Mouse (Mus musculus) testis, adult 2 months (tissue): Measurements from ENCODE around the gene Pi4ka. TPM values are rescaled to one million over a fixed set of nuclear protein-coding genes. Genes with fewer than 3 reads are reported as not detected.
A peak's percentile ranks its signal among the peaks of the same experiment; 100 is the strongest.

Experiments used
- H3K27ac ChIP-seq: fragments of 200-500 bp; 2 replicates; pipeline ENCODE4 v1.5.1; 2012; ENCODE audit warnings: low read depth, low read length; ENCODE audit not compliant: control insufficient read depth, insufficient read depth
- H3K27me3 ChIP-seq: fragments of 200-500 bp; 2 replicates; pipeline ENCODE4 v1.6.1; 2012; ENCODE audit warnings: mild to moderate bottlenecking, low read length, moderate library complexity; ENCODE audit not compliant: control insufficient read depth, insufficient read depth
- H3K36me3 ChIP-seq: fragments of 200-500 bp; 2 replicates; pipeline ENCODE4 v1.6.1; 2012; ENCODE audit warnings: mild to moderate bottlenecking, low read length; ENCODE audit not compliant: control insufficient read depth, insufficient read depth
- H3K4me1 ChIP-seq: fragments of 200-500 bp; 2 replicates; pipeline ENCODE4 v1.6.1; 2012; ENCODE audit warnings: low read length; ENCODE audit not compliant: control insufficient read depth, insufficient read depth
- H3K4me3 ChIP-seq: fragments of 200-500 bp; 2 replicates; pipeline ENCODE4 v1.5.1; 2012; ENCODE audit warnings: low read depth, mild to moderate bottlenecking, low read length, moderate library complexity, mixed read lengths; ENCODE audit not compliant: control insufficient read depth
- CTCF ChIP-seq: fragments of 200-500 bp; IDR thresholded peaks from 2 replicates; pipeline ENCODE4 v1.5.1; 2012; ENCODE audit warnings: low read depth, mild to moderate bottlenecking, inconsistent platforms, low read length, moderate library complexity; ENCODE audit not compliant: control insufficient read depth, insufficient read depth, insufficient replicate concordance
- POLR2A ChIP-seq: fragments of 200-500 bp; IDR thresholded peaks from 2 replicates; pipeline ENCODE4 v1.6.1; 2012; ENCODE audit warnings: low read depth, mild to moderate bottlenecking, inconsistent platforms, low read length, moderate library complexity; ENCODE audit not compliant: control insufficient read depth
- polyA plus RNA-seq: library from polyadenylated mRNA; depleted of rRNA; stranded (reverse); fragments of >200 nt; gene quantifications from 2 replicates; pipeline ENCODE4 v1.2.3, GENCODE M21; 2012

The Pi4ka gene
- polyA plus RNA-seq, 1 experiment = 88.7 TPM

DNA sequence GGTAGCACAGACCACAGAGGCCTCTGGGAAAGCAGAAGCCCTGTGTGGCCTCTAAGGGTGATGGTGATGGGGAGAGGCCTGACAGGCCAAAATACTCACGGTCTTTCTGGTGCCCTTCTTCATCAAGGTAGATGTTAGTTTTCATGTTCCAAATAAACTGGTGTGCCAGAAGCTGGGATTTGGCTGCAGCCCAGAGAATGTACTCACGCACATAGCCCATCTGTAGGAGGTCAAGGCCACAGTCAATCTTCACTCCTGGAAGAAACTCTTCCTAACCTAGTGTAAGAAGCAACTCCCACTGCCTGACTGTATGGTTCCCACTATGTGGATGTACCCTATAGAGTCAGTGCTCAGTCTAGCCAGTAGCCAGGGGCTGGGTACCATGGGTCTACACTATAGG, 115.1 kb downstream of the Pi4ka start:
- no peak overlapping the region for H3K27ac ChIP-seq
- H3K4me1 ChIP-seq = no peaks in the 10 kb centered on the region
- no peaks in the 10 kb centered on the region for H3K27me3 ChIP-seq
- TF ChIP-seq POLR2A = no peak
- TF ChIP-seq CTCF = no peak
- H3K36me3 ChIP-seq = peaks cover 2% of the 10 kb centered on the region
- no peak overlapping the region for H3K4me3 ChIP-seq

DNA sequence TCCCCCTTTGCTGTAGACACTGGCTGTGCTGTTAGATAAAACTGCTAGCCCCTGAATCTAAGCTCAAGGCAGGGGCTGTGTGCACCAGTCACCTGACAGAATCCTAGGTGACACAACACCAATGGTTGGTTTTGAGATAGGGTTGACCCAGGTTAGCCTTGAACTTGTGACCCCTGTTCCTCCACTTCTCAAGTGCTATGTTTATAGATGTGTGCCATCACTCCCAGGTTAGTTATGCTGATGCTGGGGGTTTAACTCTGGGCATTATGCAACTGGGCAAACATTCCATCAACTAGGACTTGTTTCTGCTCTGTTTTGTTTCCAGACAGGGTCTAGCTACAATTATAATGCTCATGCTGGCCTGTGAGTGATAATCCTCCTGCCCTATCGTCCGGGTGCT, 119.0 kb downstream of the Pi4ka start:
- Histone ChIP-seq H3K36me3 (peaks cover 2% of the 10 kb centered on the region), H3K4me1 (no peaks in the 10 kb centered on the region), H3K27ac (no peak overlapping the region), H3K27me3 (no peaks in the 10 kb centered on the region), H3K4me3 (no peak overlapping the region)
- no peak for TF ChIP-seq POLR2A
- no peak for TF ChIP-seq CTCF

DNA sequence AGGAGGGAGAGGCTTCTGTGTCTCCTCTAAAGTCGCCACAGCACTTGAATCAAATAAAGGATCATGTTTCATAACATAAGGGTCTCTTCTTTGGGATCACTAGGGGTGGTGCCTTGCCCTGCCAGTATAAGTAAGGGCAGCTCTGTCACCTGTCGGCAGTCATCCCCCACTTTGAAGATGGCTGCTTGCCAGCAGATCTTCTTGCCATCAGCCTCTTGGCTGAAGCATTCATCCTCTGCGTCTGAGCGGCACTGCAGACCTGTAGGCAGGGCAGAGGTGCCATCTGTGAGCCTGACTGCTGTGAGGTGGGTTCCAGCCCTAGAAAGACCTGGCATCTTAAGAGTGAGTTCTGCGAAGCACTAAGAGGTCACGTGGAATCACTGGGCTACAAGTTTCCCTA, 123.0 kb downstream of the Pi4ka start:
- Histone ChIP-seq H3K36me3 (peaks cover 2% of the 10 kb centered on the region), H3K4me1 (peaks cover 2% of the 10 kb centered on the region), H3K4me3 (no peak overlapping the region), H3K27ac (no peak overlapping the region), H3K27me3 (no peaks in the 10 kb centered on the region)
- no peak for TF ChIP-seq POLR2A
- TF ChIP-seq CTCF = no peak

DNA sequence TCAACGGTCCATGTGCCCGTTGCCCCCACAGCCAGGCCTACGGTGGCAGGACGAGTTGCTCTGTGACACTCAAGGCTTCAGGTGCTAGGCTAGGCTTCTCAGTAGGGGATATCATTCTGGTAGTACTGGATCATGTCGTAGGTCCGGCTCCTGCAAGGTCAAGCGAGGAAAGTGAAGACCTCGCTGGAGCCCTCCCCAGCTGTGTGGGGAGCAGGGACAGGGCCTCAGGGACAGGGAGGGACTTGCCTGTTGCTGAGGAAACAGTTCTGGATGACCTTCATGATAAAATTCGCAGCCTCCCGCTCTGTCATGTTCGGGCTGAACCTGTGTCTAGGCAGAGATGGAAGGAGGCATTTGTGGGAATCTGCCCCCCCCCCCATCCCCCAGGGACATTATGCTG, 125.6 kb downstream of the Pi4ka start:
- Histone ChIP-seq H3K4me1 (peaks cover 6% of the 10 kb centered on the region), H3K27ac (no peak overlapping the region), H3K27me3 (no peaks in the 10 kb centered on the region), H3K36me3 (peaks cover 2% of the 10 kb centered on the region), H3K4me3 (no peak overlapping the region)
- TF ChIP-seq POLR2A (no peak), CTCF (no peak)

DNA sequence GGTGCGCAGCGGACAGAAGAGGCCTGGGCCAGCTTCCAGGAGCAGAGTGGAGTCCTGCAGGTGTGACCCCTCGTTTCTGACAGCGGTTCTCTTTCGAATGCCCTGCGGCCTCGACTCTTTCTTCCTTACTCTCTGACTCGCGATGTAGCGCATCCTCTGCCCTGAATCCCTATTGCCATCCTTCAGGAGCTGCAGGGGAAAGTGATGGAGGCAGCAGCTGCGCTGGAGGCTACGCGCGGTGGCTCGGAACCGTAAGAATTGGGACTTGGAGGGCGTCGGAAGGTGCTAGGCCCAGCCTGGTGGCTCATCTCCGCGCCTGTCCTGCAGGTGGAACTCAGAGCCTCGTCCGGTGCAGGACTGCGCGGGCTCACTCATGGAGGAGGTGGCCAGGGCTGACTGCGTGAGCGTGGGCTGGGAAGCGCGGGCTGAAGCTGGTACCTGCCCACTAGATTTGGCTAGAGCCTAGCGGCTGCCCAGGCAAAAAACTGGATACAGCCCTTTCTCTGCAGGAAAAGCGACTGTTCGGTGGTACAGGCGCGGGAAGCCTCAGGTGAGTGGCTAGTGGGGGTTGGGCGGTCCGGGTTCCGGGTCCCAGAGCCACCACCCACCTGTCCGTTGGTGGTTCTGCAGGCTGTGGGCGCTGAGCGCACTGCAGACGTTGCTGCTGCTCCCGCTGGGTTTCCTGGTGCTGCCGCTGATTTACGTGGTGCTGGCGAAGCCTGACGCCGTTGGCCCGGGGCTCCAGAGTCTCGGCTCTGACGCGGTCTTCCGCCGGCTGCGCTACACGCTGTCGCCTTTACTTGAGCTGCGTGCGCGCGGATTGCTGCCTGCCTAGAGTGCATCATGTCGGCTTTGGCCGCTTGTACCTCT, 128.5 kb downstream of the Pi4ka start:
- no peak overlapping the region for H3K27ac ChIP-seq
- peaks cover 6% of the 10 kb centered on the region for H3K4me1 ChIP-seq
- no peaks in the 10 kb centered on the region; the same call in none of the 2 replicates for H3K36me3 ChIP-seq
- TF ChIP-seq POLR2A (no peak), CTCF (no peak)
- peak overlapping the region; percentile 86 for H3K4me3 ChIP-seq
- no peaks in the 10 kb centered on the region for H3K27me3 ChIP-seq

DNA sequence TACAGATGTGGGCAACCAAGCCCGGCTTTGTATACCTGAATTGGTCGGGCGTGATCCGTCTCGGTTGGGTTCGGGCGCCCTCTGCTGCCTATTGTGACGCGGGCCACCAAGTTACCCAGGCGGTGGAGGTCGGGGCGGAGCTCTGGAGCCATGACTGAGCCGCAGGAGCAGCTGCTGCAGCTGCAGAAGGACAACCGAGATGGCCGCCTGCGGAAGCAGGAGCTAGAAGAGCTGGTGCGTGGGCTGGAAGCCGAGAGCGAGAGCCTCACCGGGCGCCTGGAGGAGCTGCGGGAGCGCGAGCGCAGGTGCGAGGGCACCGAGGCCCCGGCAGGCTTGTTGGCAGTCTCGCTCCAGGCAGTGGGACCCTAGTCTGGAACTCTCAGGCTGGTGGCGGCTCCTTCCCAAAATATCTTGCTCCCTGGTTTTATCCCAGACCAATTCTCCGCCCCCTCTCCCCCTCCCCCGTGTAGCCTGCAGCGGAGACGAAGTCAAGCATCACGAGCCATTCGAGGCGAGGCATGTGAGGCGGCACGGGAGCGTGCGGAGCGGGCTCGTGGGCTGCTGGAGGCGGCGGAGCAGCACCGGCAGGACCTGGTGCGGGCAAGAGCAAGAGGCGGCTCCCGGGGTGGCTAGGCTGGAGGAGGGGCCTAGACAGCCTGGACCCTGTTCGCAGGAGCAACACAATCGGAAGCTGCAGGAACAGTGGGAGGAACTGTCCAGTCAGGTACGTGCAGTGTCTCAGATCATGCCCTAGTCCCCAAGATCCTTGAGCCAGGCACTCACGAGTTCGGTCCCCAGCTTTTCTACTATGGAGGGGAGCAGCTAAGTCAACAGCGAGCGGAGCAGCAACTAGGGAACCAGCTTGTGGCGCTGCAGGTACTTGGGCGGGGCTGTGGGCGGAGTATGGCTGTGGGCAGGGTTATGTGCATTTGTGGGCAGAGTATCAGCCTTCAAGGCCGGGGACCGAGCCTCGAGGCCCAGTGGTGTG, 129.7 kb downstream of the Pi4ka start:
- TF ChIP-seq CTCF = peak; percentile 55; the same call in 1 of the 2 replicates
- TF ChIP-seq POLR2A = peak; percentile 71; the same call in 1 of the 2 replicates
- Histone ChIP-seq H3K27ac (peak overlapping the region; percentile 42; the same call in 1 of the 2 replicates), H3K27me3 (no peaks in the 10 kb centered on the region), H3K4me1 (peaks cover 6% of the 10 kb centered on the region), H3K4me3 (peak overlapping the region; percentile 86), H3K36me3 (no peaks in the 10 kb centered on the region; the same call in 1 of the 2 replicates)

DNA sequence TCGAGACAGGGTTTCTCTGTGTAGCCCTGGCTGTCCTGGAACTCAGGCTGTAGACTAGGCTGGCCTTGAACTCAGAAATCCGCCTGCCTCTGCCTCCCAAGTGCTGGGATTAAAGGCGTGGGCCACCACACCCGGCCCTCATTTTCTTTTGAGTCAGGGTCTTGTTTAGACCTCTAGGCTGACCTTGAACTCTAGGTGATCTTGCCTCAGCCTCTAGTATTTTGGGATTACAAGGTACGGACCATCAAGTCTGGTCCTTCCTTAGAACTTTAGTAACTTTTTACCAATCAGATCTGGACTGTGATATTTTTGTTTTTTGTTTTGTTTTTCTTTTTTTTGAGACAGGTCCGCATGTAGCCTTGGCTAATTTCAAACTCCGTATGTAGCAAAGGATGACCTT, 130.4 kb downstream of the Pi4ka start, which contains the start of gene Tmem191c:
Gene Tmem191c (plus strand): TSS at position 357 of the 400 bp plus-strand sequence.
- TF ChIP-seq POLR2A = no peak
- TF ChIP-seq CTCF = no peak
- H3K27me3 ChIP-seq = no peaks in the 10 kb centered on the region
- no peaks in the 10 kb centered on the region for H3K36me3 ChIP-seq
- H3K27ac ChIP-seq = peak within 1 kb of the TSS; percentile 42; the same call in 1 of the 2 replicates
- peak within 1 kb of the TSS; percentile 86 for H3K4me3 ChIP-seq
- H3K4me1 ChIP-seq = peaks cover 6% of the 10 kb centered on the region
